Mouse (Mus musculus) ovary, postnatal 10 days (tissue): ENCODE measurements around the gene Bicd2.
A peak's percentile ranks its signal among the peaks of the same experiment; 100 is the strongest.

Experiments used
- DNase-seq: peaks from one replicate; pipeline ENCODE4 v3.0.0; 2022; ENCODE audit warnings: low spot score

Bicd2 gene

DNA sequence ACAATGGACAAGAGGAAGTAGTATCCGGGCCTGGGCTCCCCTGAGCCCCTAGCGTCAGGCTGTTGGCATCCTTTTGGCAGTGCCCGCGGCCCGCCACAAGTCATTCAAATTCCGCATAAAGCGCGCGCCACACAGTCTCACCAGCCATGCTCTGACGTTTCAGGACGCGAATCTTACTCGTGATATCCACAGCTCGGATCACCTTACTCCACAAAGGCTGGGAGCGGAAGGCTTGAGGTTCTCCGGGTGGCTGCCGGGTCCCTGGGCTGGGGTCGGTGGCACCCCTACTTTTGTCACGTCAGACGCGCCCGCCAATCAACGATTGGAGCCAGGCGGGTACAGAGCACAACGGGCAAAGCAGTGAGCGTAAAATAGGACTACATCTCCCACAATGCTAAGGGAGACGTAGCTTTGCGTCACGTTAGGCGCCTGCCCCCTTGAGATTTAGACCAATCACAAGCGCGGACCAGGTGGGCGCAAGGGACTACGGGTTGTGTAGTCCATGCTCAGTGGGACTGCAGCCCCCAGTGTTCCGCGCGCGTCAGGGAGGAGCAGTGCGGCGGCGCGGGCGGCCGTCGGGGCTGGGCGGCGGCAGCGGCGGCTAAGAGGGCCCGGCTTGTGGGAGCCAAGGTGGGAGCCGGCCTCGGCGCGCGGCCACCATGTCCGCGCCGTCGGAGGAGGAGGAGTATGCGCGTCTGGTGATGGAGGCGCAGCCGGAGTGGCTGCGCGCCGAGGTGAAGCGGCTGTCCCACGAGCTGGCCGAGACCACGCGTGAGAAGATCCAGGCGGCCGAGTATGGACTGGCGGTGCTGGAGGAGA is at the start of gene Bicd2:
Bicd2 (plus strand) TSS at position 574 of the 819 bp plus-strand sequence.
- peak; percentile 76 for DNase-seq

DNA sequence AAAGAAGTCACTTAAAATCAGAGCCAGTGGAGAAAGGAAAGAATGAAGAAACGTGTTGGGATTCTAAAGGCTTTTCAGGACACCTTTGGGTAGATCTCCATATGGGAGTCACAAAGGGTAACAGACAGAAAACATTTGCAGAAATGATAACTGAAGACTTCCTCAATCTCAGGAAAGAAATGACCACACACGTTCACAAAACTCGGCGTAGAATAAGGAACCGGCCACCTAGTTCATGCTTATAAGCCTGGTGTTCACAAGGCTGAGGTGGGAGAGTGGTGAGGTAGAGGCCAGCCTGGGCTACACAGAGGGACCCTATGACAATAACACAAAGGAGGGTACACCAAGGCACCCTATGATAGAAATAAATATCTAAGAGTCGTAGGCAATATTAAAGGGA is 49.4 kb upstream of the Bicd2 start:
- DNase-seq = no peak

DNA sequence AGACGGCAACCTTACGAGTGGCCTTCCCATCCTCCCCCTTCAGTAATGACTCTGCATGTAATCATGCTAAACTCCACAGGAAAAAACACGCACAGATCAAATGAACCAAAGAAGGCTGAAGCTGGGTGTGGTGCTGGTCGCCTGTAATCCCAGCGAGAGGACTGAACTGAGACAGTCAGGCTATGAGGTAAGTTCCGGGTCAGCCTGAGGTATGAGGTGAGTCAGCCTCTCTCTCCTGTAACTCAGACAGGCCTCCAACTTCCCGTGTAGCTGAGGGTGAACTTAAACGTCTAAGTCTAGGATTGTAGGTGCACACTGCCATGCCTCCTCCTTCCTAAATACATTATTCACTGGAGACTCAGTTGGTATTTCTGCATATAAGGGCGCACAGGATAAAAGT is 47.3 kb upstream of the Bicd2 start:
- no peak for DNase-seq

DNA sequence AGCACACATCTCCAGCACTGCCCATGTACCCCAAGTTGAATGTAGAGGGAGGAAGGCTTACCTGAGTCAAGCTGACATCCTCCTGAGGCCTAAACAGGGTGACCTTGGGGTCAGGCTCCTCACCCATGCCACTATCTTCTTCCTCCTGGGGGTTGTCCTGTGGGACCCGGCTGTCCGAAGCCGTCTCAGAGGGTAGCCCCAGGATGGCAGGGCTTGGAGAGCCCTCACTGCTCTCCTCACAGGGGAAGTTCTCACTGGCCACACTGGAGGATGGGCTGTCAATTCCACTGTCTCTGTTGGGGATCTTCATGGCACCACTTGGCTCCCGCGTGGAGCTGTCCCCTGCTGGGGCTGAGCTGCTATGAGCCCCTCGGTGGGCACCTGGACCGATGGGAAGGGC is 45.1 kb upstream of the Bicd2 start:
- DNase-seq = no peak

DNA sequence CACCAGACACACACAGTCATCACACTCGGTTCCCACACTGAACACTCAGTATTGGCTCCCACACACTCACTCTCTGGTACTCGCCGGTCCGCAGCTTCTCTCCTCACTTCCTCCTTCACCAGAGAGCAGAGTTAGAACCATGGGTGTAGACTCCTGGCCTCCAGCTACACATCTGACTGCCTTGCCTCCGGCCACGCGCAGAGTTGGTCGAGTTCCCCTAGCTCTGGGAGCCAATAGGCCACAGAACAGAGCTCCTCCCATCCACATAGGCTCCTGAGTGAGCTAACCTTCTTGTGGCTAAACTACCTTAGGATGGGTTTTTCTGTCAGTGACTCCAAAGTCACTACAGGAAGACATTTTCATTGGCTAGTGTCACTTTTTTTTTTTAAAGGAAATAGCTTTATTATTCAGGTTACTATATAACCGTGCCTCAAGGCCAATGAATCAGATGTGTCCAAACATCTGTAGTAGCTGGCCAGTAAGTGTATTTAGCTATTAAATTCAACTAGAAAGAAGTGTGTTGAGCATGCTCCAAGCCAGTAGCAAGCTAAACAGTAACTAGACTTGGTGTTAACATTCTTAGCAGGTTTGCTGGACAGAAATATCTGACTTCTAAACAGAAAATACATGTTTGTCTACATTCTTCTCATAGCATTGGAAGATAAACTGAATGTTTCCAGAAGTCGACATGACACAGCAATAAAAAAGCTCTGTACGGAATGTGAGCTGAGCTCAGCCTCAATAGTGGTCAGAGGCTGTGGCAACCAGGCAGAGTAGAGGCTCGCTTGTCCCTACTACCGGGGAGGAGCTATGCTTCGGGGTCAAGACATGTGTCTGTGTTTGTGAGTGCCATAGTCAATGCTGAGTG is 42.6 kb upstream of the Bicd2 start:
- DNase-seq = no peak

DNA sequence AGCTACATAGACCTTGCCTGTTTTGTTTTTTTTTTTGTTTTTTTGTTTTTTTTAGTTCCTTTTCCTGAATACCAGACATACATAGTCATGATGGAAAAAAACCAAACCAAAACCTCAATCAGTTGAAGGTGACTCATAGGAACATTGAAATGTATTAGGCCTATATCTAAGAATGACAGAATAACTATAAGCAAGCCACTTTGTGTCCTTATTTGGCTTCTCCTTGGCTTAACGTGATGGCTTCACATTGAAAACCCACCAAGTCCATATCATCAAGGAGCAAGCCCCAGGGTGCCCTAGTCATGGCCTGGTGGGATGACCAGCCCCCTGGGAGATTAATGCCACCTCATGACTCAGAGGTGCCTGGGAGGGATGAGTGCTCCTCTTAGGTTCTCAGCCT is 40.6 kb upstream of the Bicd2 start:
- no peak for DNase-seq

DNA sequence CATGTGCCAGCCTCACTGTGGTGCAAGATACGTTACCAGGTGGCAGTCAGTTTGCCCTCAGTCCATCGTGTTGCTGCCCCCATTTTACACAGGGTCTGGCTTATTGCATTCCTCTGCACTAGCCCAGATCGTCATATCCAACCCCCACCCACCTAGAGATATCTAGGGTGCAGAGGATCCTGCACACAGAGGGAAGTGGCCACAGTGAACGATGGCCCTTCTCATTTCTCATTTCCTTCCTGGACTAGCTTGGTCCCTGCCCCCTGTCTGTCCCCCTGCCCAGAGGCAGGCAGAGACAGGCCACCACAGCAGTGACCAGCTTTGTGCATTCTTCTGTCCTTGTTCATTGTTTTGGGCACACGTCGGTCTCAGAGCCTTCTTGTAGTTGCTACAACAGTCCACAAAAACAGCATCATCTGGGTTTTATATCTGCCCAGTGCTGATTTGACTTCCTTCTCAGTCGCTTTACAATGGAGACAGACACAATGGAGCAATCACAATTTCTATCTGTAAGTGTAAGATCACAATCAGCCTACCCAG is 34.5 kb upstream of the Bicd2 start:
- DNase-seq = no peak

DNA sequence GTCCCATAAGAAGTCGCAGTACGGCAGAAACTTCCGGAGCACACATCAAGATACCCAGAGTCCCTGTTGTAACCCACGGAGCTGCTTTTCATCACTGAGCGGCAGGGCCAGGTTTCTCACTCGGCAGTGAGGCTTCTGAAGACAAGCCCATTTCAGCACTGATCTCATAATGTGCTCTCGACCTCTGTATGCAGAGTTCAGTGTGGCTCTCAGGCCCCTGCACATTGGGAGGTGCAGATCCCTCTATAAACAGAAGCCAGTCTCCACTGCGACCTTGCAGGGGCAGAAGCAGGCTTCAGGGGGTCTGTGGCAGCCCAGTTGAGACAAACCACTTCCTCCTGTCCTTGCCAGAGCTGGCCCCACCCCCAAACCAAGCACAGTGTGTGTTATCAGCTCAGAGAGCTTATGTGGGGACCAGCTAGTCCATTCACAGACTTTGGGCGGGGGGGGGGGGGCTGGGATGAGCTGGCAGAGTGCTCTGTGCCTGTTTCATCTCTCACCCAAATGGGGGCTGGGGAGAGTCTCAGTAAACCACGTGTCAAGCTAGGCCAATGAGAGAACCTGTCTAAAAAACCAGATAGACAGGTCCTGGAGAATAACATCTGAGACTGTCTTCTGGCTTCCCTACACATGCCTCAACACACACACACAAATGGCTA is 33.9 kb upstream of the Bicd2 start:
- no peak for DNase-seq

DNA sequence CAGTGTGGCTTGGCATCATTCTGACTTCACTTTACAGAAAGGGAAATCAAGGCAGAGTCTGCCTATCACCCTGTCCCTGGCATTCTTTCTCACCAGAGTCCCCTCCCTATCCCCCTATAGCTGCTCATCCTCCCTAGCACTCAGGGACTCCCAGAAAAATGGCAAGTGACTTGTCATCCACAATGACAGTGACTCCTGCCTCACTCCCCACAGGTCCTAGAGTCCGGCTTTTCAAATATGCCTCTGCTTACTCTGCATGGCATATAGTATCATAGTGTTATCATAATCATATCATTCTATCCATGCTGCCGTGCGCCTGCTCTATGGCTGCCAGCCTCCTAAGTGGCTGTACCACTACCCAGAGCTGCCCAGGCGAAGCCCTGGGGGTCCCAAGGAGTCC is 33.2 kb upstream of the Bicd2 start:
- DNase-seq = no peak

DNA sequence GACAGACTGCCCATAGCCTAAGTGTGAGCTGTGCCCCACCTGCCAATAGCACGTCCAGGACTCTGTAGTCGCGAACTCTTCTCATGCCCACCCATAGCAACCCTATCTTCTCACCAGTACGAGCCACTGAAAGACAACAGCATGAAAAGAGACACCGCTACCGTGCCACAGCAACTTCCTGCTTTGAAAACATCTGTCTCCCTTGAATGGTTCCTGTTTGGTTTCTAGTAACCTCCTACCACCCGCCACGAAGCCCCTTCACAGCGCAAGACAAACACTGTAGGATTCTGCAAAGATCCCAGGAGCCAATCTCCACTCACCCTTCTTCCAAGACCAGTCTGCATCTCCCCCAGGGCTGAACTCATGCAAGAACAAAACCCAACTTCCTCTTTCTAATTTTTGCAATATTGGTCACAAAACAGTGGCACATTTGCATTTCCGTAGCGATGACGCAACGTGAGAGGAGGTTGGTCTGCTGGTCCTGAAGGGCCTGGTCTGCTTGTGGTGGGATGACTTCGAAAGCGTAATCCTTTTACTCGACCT is 32.5 kb upstream of the Bicd2 start:
- DNase-seq = no peak

DNA sequence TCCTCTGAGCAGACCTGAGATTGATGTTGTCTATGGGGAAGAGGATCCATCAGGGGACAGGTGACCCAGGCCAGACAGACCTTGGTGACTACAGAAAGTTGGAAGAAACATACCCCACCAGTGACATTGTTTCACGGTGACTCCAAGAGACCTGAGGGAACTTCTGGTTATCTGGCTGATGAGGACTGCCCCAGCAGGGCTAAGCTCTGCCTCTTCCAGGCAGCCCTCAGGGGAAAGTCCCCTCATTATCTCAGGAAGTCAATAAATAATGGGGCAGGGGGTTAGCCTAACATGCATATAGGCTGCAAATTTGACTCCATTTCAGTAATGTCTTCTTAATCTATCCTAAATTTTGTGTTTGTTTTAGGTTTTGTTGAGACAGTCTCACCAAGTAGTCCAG is 31.9 kb upstream of the Bicd2 start:
- DNase-seq = no peak

DNA sequence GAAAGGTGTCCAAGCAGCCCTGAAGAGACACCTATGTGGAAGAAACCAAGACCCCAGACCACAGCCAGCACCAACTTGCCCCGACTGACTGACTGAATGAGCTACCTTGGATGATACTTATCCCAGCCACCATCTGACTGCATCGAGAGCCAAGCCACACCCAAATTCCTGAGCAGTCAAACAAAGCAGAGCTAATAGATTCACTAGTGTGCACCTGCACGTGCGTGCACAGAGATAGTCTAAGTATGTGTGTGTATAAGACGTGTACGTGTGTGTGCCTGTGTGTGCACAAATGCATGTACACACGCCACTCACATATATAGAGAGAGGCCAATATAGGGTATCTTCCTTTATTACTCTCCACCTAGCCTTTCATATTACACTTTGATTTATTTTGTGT is 29.7 kb upstream of the Bicd2 start:
- DNase-seq = no peak

DNA sequence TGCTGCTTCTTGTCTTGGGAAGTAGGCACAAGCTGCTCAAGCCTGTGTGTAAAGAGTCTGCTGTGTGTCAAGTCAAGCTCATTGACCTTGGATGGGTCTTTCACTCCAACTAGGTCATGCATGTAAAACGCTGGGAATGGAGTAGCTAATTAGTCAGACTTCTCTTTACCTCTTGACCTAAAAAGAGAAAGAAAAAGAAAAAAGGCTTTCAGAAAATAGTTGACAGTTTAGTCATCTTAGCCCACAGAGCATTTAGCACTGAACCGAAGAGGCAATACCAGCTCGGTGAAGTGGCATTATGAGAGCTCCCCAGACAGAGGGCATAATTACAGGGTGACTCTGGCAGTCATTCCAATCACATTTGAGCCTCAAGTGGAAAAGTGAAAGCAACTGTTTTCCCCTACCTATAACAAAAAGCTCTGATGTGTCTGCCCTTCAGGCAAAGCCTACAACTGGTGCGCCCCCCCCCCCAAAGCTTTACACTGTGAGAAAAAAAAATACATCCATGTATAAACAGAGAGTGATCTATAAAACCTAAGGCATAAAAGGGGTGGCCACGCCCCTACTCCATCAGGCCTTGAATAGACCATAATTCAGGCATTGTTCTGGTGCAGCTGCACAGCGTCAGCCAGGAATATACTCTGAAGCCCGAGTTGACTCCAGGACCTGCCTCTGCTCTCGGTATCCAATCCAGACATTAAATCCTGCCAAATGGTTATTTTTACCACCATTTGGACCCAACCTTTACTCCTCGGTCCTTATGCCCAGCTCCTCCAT is 24.8 kb upstream of the Bicd2 start:
- no peak for DNase-seq

DNA sequence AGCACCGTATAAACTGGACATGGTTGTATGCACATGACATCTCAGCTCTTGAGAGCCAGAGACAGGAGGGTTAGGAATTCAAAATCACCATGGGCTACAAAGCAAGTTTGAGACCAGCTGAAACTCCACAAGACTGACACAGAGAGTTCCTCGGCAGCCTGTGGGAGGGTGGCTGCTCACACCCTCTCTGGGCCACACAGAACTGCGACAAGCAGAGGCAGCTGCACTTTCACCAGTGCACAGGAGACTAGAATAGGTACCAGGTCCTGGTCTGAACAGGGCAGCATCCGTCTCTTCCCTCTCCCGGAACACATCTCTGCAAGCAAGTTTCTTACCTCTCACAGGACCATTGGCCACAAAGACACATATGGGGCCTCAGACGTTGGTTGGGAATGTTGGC is 23.9 kb upstream of the Bicd2 start:
- DNase-seq = no peak

DNA sequence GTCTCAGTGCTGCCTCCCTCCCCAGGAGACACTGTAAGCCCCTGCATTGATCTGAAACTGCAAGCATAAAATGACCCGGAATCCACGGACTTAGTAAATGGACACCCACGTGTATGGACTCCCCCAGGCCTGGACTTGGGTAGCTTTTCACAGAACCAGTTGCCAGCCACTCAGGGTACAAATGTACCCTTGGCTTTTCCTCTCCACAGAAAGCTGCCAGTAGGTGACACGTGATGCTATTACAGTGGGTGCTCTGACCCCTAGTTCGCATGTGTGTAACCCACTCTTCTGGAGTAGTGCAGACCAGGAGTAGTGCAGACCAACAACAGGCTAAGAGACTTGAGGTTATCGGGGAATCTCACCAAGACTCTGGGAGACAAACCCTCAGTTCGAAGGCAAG is 23.5 kb upstream of the Bicd2 start:
- DNase-seq = no peak

DNA sequence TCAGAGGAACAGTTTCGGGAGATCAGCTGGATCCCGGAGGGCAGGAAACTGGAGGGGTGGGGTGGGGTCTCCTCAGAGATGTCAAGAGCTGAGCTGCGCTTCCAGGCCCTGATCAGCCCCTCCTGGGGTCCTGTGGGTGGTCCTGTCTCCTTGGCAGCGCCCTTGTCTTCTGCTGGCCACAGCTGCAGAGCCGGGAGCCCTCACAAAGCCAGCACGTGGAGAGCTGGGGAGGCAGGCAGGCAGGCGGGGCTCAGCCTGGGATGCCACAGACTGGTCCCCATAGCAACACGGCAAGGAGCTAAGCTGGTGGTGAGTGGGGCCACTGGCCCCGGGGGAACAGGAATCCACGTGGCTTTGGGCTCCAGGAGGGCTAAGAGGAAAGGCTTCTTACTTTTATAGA is 21.3 kb upstream of the Bicd2 start, which contains the start of gene Fgd3:
Fgd3 (minus strand) TSS at position 272 of the 400 bp plus-strand sequence.
- no peak for DNase-seq

DNA sequence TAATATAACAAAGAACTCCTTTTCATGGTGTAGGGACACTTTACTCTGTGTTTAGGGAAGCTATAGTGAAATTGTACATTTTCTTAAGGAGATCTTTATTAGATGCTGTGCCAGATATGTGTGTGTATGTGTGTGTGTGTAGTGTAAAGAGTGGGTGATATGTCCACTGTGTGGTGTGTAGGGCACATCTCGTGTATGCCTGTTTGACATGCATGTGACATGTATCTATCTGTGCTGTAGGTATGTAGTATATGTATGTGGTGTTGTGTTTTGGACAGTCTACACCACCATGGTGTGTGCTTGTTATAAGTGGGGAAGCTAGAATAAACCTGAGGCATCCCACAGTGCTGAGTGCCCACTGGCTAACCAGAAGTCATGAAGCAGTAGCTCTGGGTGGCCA is 20.9 kb upstream of the Bicd2 start:
- no peak for DNase-seq

DNA sequence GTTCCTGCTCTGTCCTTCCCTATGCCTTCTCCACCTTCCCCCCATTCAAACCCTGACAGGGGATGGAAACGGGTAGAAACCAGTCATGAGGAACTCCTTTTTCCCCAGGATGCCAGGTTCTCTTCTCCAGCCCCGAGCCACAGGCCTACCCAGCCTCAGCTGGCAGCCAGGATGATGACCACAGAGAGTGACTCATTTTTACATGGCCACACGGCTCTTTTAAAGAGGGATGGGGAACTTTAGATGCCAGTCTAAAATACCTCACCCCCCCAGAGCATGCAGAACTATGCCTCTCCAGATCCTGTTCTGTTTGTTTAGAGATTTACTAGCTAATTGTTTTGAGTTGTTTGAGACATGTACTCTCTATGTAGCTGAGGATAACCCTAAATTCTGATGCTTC is 19.9 kb upstream of the Bicd2 start:
- DNase-seq = no peak

DNA sequence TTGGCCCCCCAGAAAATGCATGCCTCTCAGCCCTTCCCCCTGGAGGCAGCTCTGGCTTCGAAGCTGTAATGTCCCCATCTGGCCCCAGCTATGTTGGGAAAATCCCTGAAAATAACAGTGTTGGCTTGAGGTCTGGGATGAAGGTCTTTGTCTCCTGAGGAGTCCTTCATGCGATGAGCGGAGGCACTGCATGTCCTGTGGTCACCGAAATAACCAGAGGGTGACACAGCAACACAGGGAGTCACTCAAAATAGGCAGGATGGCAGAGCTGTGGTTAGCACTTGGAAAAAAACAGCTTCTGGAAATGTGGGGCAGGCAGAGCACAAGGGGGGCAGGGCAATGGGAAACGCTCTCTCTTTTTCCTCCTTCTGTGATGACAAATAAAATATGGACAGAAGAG is 19.2 kb upstream of the Bicd2 start:
- no peak for DNase-seq

DNA sequence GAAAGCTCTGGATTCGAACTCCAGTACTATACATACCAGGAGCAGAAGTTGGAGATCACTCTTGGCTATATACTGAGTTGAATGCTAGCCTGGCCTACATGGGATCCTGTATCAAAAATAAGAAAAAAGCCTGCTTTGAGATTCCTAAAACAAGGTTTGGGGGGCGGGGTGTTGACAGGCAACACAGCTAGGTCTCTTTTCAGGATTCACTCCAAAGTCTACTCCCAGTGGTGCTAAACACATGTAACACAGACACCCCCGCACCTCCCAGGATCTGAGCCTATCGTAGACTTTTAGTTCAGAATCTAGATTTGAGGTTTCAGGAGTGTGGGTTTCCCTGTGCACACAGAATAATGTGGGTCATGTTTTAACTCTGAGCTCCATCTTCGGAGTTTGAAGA is 18.6 kb upstream of the Bicd2 start:
- DNase-seq = no peak

DNA sequence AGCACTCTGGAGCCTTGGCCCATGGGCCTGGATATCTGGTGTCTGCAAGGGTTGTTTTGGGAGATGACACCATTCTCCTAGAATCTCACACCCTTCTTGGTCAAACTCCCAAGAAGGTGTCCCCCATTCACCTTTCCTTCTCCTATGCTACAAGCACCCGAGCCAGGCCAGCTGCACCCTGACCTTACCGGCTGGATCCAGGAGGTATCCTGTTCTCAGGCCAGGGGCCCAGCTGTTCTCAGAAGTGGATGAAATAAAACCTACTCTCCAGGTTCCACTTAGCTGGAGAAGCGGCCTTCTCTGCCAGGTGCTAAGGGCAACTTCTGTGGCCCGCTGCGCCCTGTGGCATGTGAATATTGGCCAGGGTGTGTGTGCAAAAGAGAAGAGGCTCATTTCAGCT is 16.5 kb upstream of the Bicd2 start:
- DNase-seq = no peak
